Mouse (Mus musculus): ENCODE measurements around the gene 0610030E20Rik.
A peak's percentile ranks its signal among the peaks of the same experiment; 100 is the strongest.

Gene 0610030E20Rik

GRCm38 (mm10) chr6:72347166-72347941 lies at the start of gene 0610030E20Rik:
Gene 0610030E20Rik (plus strand): TSS chr6:72347317.
- DNase-seq (ENCODE audit: extremely low read depth, insufficient read length, low spot score): peak; percentile 75

- peak; percentile 31 for DNase-seq (ENCODE audit: extremely low read depth, insufficient read length, low spot score)
Measured at GRCm38 (mm10) chr6:72297825-72298224, 49.3 kb upstream of the 0610030E20Rik start.

- DNase-seq (ENCODE audit: extremely low read depth, insufficient read length, low spot score): no peak
Measured at GRCm38 (mm10) chr6:72302349-72302925, 44.7 kb upstream of the 0610030E20Rik start.

GRCm38 (mm10) chr6:72303510-72303909 lies 43.6 kb upstream of the 0610030E20Rik start:
- no peak for DNase-seq (ENCODE audit: extremely low read depth, insufficient read length, low spot score)

GRCm38 (mm10) chr6:72312198-72312597 lies 34.9 kb upstream of the 0610030E20Rik start:
- DNase-seq (ENCODE audit: extremely low read depth, insufficient read length, low spot score): no peak

- no peak for DNase-seq (ENCODE audit: extremely low read depth, insufficient read length, low spot score)
Measured at GRCm38 (mm10) chr6:72313124-72313867, 33.8 kb upstream of the 0610030E20Rik start.

- DNase-seq (ENCODE audit: extremely low read depth, insufficient read length, low spot score): no peak
Measured at GRCm38 (mm10) chr6:72315384-72315783, 31.7 kb upstream of the 0610030E20Rik start.

GRCm38 (mm10) chr6:72316044-72316443 lies 31.1 kb upstream of the 0610030E20Rik start:
- DNase-seq (ENCODE audit: extremely low read depth, insufficient read length, low spot score): no peak

- DNase-seq (ENCODE audit: extremely low read depth, insufficient read length, low spot score): no peak
Measured at GRCm38 (mm10) chr6:72318440-72318839, 28.7 kb upstream of the 0610030E20Rik start.

GRCm38 (mm10) chr6:72319019-72319418 lies 28.1 kb upstream of the 0610030E20Rik start:
- no peak for DNase-seq (ENCODE audit: extremely low read depth, insufficient read length, low spot score)

GRCm38 (mm10) chr6:72322936-72323335 lies 24.2 kb upstream of the 0610030E20Rik start:
- DNase-seq (ENCODE audit: extremely low read depth, insufficient read length, low spot score): no peak

- no peak for DNase-seq (ENCODE audit: extremely low read depth, insufficient read length, low spot score)
Measured at GRCm38 (mm10) chr6:72323786-72324508, 23.2 kb upstream of the 0610030E20Rik start.

GRCm38 (mm10) chr6:72326274-72326673 lies 20.8 kb upstream of the 0610030E20Rik start:
- no peak for DNase-seq (ENCODE audit: extremely low read depth, insufficient read length, low spot score)

- DNase-seq (ENCODE audit: extremely low read depth, insufficient read length, low spot score): no peak
Measured at GRCm38 (mm10) chr6:72329019-72329418, 18.1 kb upstream of the 0610030E20Rik start.

GRCm38 (mm10) chr6:72330133-72330532 lies 17.0 kb upstream of the 0610030E20Rik start:
- no peak for DNase-seq (ENCODE audit: extremely low read depth, insufficient read length, low spot score)

- no peak for DNase-seq (ENCODE audit: extremely low read depth, insufficient read length, low spot score)
Measured at GRCm38 (mm10) chr6:72333111-72333510, 14.0 kb upstream of the 0610030E20Rik start.

GRCm38 (mm10) chr6:72340481-72340880 lies 6.6 kb upstream of the 0610030E20Rik start:
- no peak for DNase-seq (ENCODE audit: extremely low read depth, insufficient read length, low spot score)

GRCm38 (mm10) chr6:72344396-72345073 lies 2.6 kb upstream of the 0610030E20Rik start:
- DNase-seq (ENCODE audit: extremely low read depth, insufficient read length, low spot score): no peak

- peak; percentile 87 for DNase-seq (ENCODE audit: extremely low read depth, insufficient read length, low spot score)
Measured at GRCm38 (mm10) chr6:72345074-72345567, 2.0 kb upstream of the 0610030E20Rik start, which contains the start of gene Usp39. Gene Usp39 (minus strand): TSS chr6:72345184.

GRCm38 (mm10) chr6:72345633-72346032 lies 1.5 kb upstream of the 0610030E20Rik start:
- DNase-seq (ENCODE audit: extremely low read depth, insufficient read length, low spot score): no peak
